ENCODE assay signal across 10 mouse cellular contexts in the genomic region with DNA sequence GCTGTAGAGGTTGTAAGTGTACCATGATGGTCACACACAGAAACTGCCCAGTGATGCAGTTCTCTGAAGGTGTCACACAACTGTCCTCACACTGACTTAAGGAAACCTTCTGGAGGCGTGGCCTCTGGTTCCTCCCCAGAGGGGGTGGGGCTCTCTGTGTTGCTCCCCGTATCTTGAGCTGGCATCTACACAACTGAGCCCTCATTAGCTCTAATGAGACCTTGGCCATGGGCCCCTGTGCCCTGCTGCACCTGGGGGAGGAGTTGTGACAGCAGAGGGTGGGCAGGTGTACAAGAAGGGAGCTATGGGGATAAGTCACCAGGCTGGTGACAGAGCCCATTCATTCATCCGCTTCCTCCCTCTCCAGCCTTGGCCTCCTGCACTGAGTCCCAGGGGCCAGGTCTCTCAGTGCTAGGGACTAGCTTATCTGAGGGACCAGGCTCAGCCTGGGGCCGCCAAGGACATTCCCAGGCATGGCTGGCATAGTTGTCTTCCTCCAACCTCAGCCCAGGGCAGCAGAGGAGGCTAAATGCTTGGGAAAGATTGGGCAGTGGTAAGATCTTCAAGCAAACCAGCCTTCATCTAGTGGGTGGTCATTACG. TPM values are rescaled to one million over a fixed set of nuclear protein-coding genes. Genes with fewer than 3 reads are reported as not detected.
DNase-seq lines count a peak whose midpoint lies in the region; ATAC-seq and TF ChIP-seq lines count a peak whose summit lies in the region.
"Had no signal": no experiment of that assay in that cellular context is flagged by ENCODE, and none has a peak within 500 bp of the region (broad histone marks: within the 10 kb centered on the region; RNA-seq: fewer than 3 reads in every experiment).

No protein-coding gene starts in this region.

- H3K4me2 ChIP-seq in liver, embryonic 14.5 days (ENCODE audit: low read depth) = peak overlapping the region; percentile 59

- peaks cover 38 to 42% of the 10 kb centered on the region in 2 experiments for H3K4me1 ChIP-seq in liver, embryonic 14.5 days (replicated peaks; ENCODE audit: control insufficient read depth in 2 of 2, insufficient read depth in 2 of 2, low read length in 1 of 2)

- peak overlapping the region; percentile 2; the same call in 1 of the 2 replicates for H3K9ac ChIP-seq in liver, embryonic 14.5 days (replicated peaks)

- WGBS in liver, embryonic 14.5 days (ENCODE audit: insufficient replicate concordance) = 25% methylated on average over 5 of the region's 5 CpGs

- peak overlapping the region; percentile 15 to 39 for H3K4me3 ChIP-seq in liver, embryonic 14.5 days (ENCODE audit: insufficient read depth in 1 of 2, low read depth in 2 of 2, low read length in 2 of 2)

- H3K9me3 ChIP-seq in liver, embryonic 14.5 days (ENCODE audit: control insufficient read depth, low read length) = no peaks in the 10 kb centered on the region

- peak; percentile 48 for DNase-seq in adrenal gland, postnatal 14 days
- DNase-seq in adrenal gland, postnatal 10 days = no peak
- DNase-seq in layer of hippocampus, adult 9-11 months = peak; percentile 3
- DNase-seq in layer of hippocampus, adult 8-10 months (ENCODE audit: low spot score in 2 of 2) = no peak
- peak; percentile 87 for DNase-seq in c-Kit-positive CD71-positive TER-119-positive erythroid progenitor cells, embryonic 14.5 days (ENCODE audit: low spot score)
- peak; percentile 74 to 81 (median 81) for DNase-seq in liver, embryonic 14.5 days (ENCODE audit: low read depth in 3 of 3, low spot score in 3 of 3)
- DNase-seq in retina, embryonic 14.5 days (ENCODE audit: low spot score) = no peak
- DNase-seq in cerebellum, adult 8-10 months = no peak
- DNase-seq: lung, postnatal 4 days; retina, postnatal 1 day had no signal

- peak overlapping the region; percentile 72 for H3K27ac ChIP-seq in liver, embryonic 14.5 days

- H3K27me3 ChIP-seq in liver, embryonic 14.5 days (ENCODE audit: control insufficient read depth, insufficient read depth, low read length) = no peaks in the 10 kb centered on the region

- TF ChIP-seq EP300 in liver, embryonic 14.5 days (IDR thresholded peaks at IDR 0.05; ENCODE audit: low read depth) = peak; percentile 66

- 0 out of 2 replicates have a peak, but pooled peaks have one; percentile 1 for TF ChIP-seq CTCF in liver, embryonic 14.5 days (IDR thresholded peaks at IDR 0.05; ENCODE audit: low read depth)

- ATAC-seq in liver, embryonic 14.5 days (ENCODE audit: insufficient read depth) = peak; percentile 71

- H3K36me3 ChIP-seq in liver, embryonic 14.5 days (replicated peaks; ENCODE audit: control insufficient read depth, insufficient read depth, low read depth) = no peaks in the 10 kb centered on the region

RNA-seq across cellular contexts. Expression of a gene that starts 8.9 kb away (rescaled TPM):
- 31.4 and 32.8 TPM in 2 replicates for total RNA-seq in adrenal gland, postnatal 14 days (2021)
- 10 to 100 TPM; 30.9 to 32.3 TPM for total RNA-seq in adrenal gland, postnatal 10 days (2021)
- 10 to 100 TPM; 75.7 to 83.2 (median 78.4) TPM for total RNA-seq in layer of hippocampus, adult 8-10 months (2022)
- polyA plus RNA-seq in liver, embryonic 14.5 days (2012; rRNA removed) = 17.5 and 21.2 TPM in 2 replicates
- polyA plus RNA-seq in liver, embryonic 14.5 days (2014; fragmentation: Nextera tagmentation; extraction: Ambion mirVana) = 7.3 and 7.9 TPM in 2 replicates

Comparison
In these comparisons a context has a peak if more than half of its experiments do, and no peak if none do; other contexts are left out.
1. DNase-seq: peak in adrenal gland, postnatal 14 days (single experiment), layer of hippocampus, adult 9-11 months (single experiment), c-Kit-positive CD71-positive TER-119-positive erythroid progenitor cells, embryonic 14.5 days (single experiment) and liver, embryonic 14.5 days (3 of 3); none in adrenal gland, postnatal 10 days (single experiment), layer of hippocampus, adult 8-10 months (0 of 2), retina, embryonic 14.5 days (single experiment) and cerebellum, adult 8-10 months (single experiment).